In genomic region chr2:26121541-26122083, GRCm38 (mm10) we compare ENCODE assay signal across 8 mouse cellular contexts. TPM values are rescaled to one million over a fixed set of nuclear protein-coding genes. Genes with fewer than 3 reads are reported as not detected.
DNase-seq lines count a peak whose midpoint lies in the region; ATAC-seq and TF ChIP-seq lines count a peak whose summit lies in the region.

No protein-coding gene starts in this region.

- H3K4me3 ChIP-seq in lung, adult 2 months (replicated peaks; ENCODE audit: extremely low read depth, low read depth, low read length), result no peak overlapping the region
- H3K4me3 ChIP-seq in forebrain, embryonic 11.5 days (ENCODE audit: low read depth, low read length), result peak overlapping the region; percentile 73
- peak overlapping the region; percentile 76 for H3K4me3 ChIP-seq in intestine, postnatal 0 days (ENCODE audit: low read depth, low read length)
- H3K4me3 ChIP-seq in neural tube, embryonic 13.5 days, result peak overlapping the region; percentile 68

- H3K4me1 ChIP-seq in lung, adult 2 months (ENCODE audit: control insufficient read depth, insufficient read depth, low read length), result peaks cover 6% of the 10 kb centered on the region; the same call in 1 of the 2 replicates
- H3K4me1 ChIP-seq in forebrain, embryonic 11.5 days (replicated peaks; ENCODE audit: control insufficient read depth, insufficient read depth, low read length), result peaks cover 8% of the 10 kb centered on the region
- peaks cover 26% of the 10 kb centered on the region for H3K4me1 ChIP-seq in intestine, postnatal 0 days (replicated peaks; ENCODE audit: control insufficient read depth, insufficient read depth, low read length)
- H3K4me1 ChIP-seq in neural tube, embryonic 13.5 days (replicated peaks), result peaks cover 28% of the 10 kb centered on the region

- ATAC-seq in forebrain, embryonic 11.5 days (replicated peaks; ENCODE audit: low FRiP score), result no peak
- ATAC-seq in intestine, postnatal 0 days, result no peak
- no peak for ATAC-seq in neural tube, embryonic 13.5 days (ENCODE audit: low read depth)

- no peaks in the 10 kb centered on the region for H3K36me3 ChIP-seq in forebrain, embryonic 11.5 days (ENCODE audit: control insufficient read depth, insufficient read depth, low read length)
- no peaks in the 10 kb centered on the region for H3K36me3 ChIP-seq in intestine, postnatal 0 days (ENCODE audit: control insufficient read depth, insufficient read depth)
- no peaks in the 10 kb centered on the region for H3K36me3 ChIP-seq in neural tube, embryonic 13.5 days

- no peak overlapping the region for H3K9ac ChIP-seq in forebrain, embryonic 11.5 days (ENCODE audit: low read length)
- peak overlapping the region; percentile 85 for H3K9ac ChIP-seq in intestine, postnatal 0 days (ENCODE audit: low read depth, low read length)
- no peak overlapping the region for H3K9ac ChIP-seq in neural tube, embryonic 13.5 days

- peak; percentile 30 for DNase-seq in lung, adult 2 months
- DNase-seq in lung, adult 18-20 months, result no peak
- no peak for DNase-seq in forebrain, embryonic 11.5 days (ENCODE audit: low spot score)
- no peak for DNase-seq in ovary, postnatal 14 days (ENCODE audit: low spot score)
- DNase-seq in retina, postnatal 1 day, result no peak
- no peak for DNase-seq in thymus, adult 18-20 months

- H3K9me3 ChIP-seq in forebrain, embryonic 11.5 days (ENCODE audit: control insufficient read depth, low read length), result no peaks in the 10 kb centered on the region
- H3K9me3 ChIP-seq in intestine, postnatal 0 days (ENCODE audit: control insufficient read depth), result no peaks in the 10 kb centered on the region
- no peaks in the 10 kb centered on the region for H3K9me3 ChIP-seq in neural tube, embryonic 13.5 days

- TF ChIP-seq CTCF in lung, adult 2 months (IDR thresholded peaks at IDR 0.05; ENCODE audit: insufficient read depth, low read length), result no peak
- TF ChIP-seq CTCF in intestine, postnatal 0 days (IDR thresholded peaks at IDR 0.05; ENCODE audit: low read depth), result no peak

- peak overlapping the region; percentile 97; the same call in 1 of the 2 replicates for H3K4me2 ChIP-seq in forebrain, embryonic 11.5 days (ENCODE audit: low read depth, low read length, severe bottlenecking)
- H3K4me2 ChIP-seq in intestine, postnatal 0 days (replicated peaks; ENCODE audit: low read depth), result peak overlapping the region; percentile 98
- peak overlapping the region; percentile 97 for H3K4me2 ChIP-seq in neural tube, embryonic 13.5 days

- H3K27me3 ChIP-seq in forebrain, embryonic 11.5 days (ENCODE audit: control insufficient read depth, insufficient read depth, low read length), result peaks cover 29% of the 10 kb centered on the region
- no peaks in the 10 kb centered on the region for H3K27me3 ChIP-seq in intestine, postnatal 0 days (replicated peaks; ENCODE audit: control insufficient read depth, insufficient read depth, low read length)
- peaks cover 48% of the 10 kb centered on the region for H3K27me3 ChIP-seq in neural tube, embryonic 13.5 days

- TF ChIP-seq POLR2A in lung, adult 2 months (IDR thresholded peaks at IDR 0.05; ENCODE audit: borderline replicate concordance, extremely low read depth, low read depth, low read length), result no peak

- H3K27ac ChIP-seq in forebrain, embryonic 11.5 days (ENCODE audit: low read depth, low read length), result no peak overlapping the region
- no peak overlapping the region; the same call in 1 of the 2 replicates for H3K27ac ChIP-seq in intestine, postnatal 0 days (ENCODE audit: low read depth, low read length)
- H3K27ac ChIP-seq in neural tube, embryonic 13.5 days (replicated peaks), result no peak overlapping the region

- 31% methylated on average over 17 of the region's 17 CpGs for WGBS in lung, adult 2 months
- 17% methylated on average over 17 of the region's 17 CpGs for WGBS in forebrain, embryonic 11.5 days
- WGBS in intestine, postnatal 0 days, result 44% methylated on average over 17 of the region's 17 CpGs
- 18% methylated on average over 17 of the region's 17 CpGs for WGBS in neural tube, embryonic 13.5 days

RNA-seq across cellular contexts. Expression of gene Nacc2, which starts 1.4 kb away (rescaled TPM):
- 26.3 and 36.5 TPM in 2 replicates for polyA plus RNA-seq in lung, adult 2 months (2012; rRNA removed)
- 6.5 and 8.6 TPM in 2 replicates for polyA plus RNA-seq in forebrain, embryonic 11.5 days (2014; fragmentation: Nextera tagmentation; extraction: Ambion mirVana)
- polyA plus RNA-seq in intestine, postnatal 0 days (2015; fragmentation: Nextera tagmentation; extraction: Ambion mirVana), result 14.1 and 14.2 TPM in 2 replicates
- 18.0 and 19.2 TPM in 2 replicates for polyA plus RNA-seq in neural tube, embryonic 13.5 days (2015; fragmentation: Nextera tagmentation; extraction: Ambion mirVana)
